Mouse (Mus musculus): Measurements from ENCODE around the gene Gm21977.
"Not testable (repeated sequence)": the region's sequence is repeated elsewhere in the genome, so short reads cannot be mapped to it uniquely, and the experiment has no call there.

Gene Gm21977

DNA sequence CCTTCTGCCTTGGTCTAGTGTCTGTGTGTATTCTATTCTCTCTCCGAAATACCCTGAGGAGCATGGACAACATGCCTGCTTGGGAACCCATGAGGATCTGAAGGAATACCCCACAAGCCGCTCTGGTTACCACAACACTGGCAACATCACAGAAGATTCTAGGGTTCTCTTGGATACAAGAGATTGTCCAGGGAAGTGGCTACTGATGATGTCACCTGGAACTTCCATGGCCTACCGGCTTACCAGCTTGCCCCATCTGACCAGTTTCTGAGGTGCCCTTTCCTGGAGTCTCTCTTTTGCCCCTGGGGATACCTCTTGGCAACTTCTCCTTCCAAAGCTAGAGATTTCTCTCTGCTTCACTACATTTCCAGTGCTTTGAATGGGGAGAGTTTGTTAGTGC lies at the start of gene Gm21977:
Gene Gm21977 (minus strand): TSS at position 101 of the 400 bp plus-strand sequence.
- not testable (repeated sequence) for DNase-seq
